Mouse (Mus musculus): Measurements from ENCODE around the gene Sema6d. TPM values are rescaled to one million over a fixed set of nuclear protein-coding genes. Genes with fewer than 3 reads are reported as not detected.

Sema6d gene
- polyA plus RNA-seq, 1 experiment from 2014 or later: 27.7 TPM

GRCm38 (mm10) chr2:124205811-124206210, 116.0 kb downstream of the Sema6d start:
- Histone ChIP-seq H3K27me3 (ENCODE audit: control insufficient read depth, insufficient read depth, low read length) (no peaks in the 10 kb centered on the region), H3K4me3 (ENCODE audit: control insufficient read depth in 1 of 2, insufficient read depth in 1 of 2, low read depth in 1 of 2, low read length in 2 of 2) (no peak overlapping the region), H3K9ac (ENCODE audit: low read length) (no peak overlapping the region), H3K4me2 (ENCODE audit: low read length) (no peak overlapping the region), H3K36me3 (ENCODE audit: control insufficient read depth, insufficient read depth, low read length) (no peaks in the 10 kb centered on the region), H3K9me3 (ENCODE audit: control insufficient read depth, low read length) (no peaks in the 10 kb centered on the region), H3K4me1 (ENCODE audit: control insufficient read depth in 2 of 2, insufficient read depth in 2 of 2, low read length in 2 of 2) (peaks cover 0 to 4% of the 10 kb centered on the region in 2 experiments; a peak in 1 of 4 replicates), H3K27ac (replicated peaks in 1 of 2; ENCODE audit: control insufficient read depth in 1 of 2, insufficient read depth in 1 of 2, low read depth in 2 of 2, low read length in 2 of 2) (no peak overlapping the region)
- WGBS: 81% methylated on average over 5 of the region's 5 CpGs
- ATAC-seq (ENCODE audit: insufficient number of reproducible peaks, insufficient read depth, low FRiP score, low read depth): no peak

GRCm38 (mm10) chr2:124208251-124208650, 118.5 kb downstream of the Sema6d start:
- Histone ChIP-seq H3K9me3 (ENCODE audit: control insufficient read depth, low read length) (no peaks in the 10 kb centered on the region), H3K4me3 (ENCODE audit: control insufficient read depth in 1 of 2, insufficient read depth in 1 of 2, low read depth in 1 of 2, low read length in 2 of 2) (no peak overlapping the region), H3K9ac (ENCODE audit: low read length) (no peak overlapping the region), H3K27ac (replicated peaks in 1 of 2; ENCODE audit: control insufficient read depth in 1 of 2, insufficient read depth in 1 of 2, low read depth in 2 of 2, low read length in 2 of 2) (no peak overlapping the region), H3K4me2 (ENCODE audit: low read length) (no peak overlapping the region), H3K4me1 (ENCODE audit: control insufficient read depth in 2 of 2, insufficient read depth in 2 of 2, low read length in 2 of 2) (peaks cover 0 to 4% of the 10 kb centered on the region in 2 experiments; a peak in 1 of 4 replicates), H3K36me3 (ENCODE audit: control insufficient read depth, insufficient read depth, low read length) (no peaks in the 10 kb centered on the region), H3K27me3 (ENCODE audit: control insufficient read depth, insufficient read depth, low read length) (no peaks in the 10 kb centered on the region)
- no peak for ATAC-seq (ENCODE audit: insufficient number of reproducible peaks, insufficient read depth, low FRiP score, low read depth)
- 25% methylated on average over 2 of the region's 2 CpGs for WGBS

GRCm38 (mm10) chr2:124223559-124223958, 133.8 kb downstream of the Sema6d start:
- whole genome bisulfite sequencing: 82% methylated on average over 7 of the region's 7 CpGs
- Histone ChIP-seq H3K4me2 (ENCODE audit: low read length) (no peak overlapping the region), H3K4me3 (ENCODE audit: control insufficient read depth in 1 of 2, insufficient read depth in 1 of 2, low read depth in 1 of 2, low read length in 2 of 2) (no peak overlapping the region), H3K9ac (ENCODE audit: low read length) (no peak overlapping the region), H3K36me3 (ENCODE audit: control insufficient read depth, insufficient read depth, low read length) (no peaks in the 10 kb centered on the region), H3K27ac (replicated peaks in 1 of 2; ENCODE audit: control insufficient read depth in 1 of 2, insufficient read depth in 1 of 2, low read depth in 2 of 2, low read length in 2 of 2) (no peak overlapping the region), H3K9me3 (ENCODE audit: control insufficient read depth, low read length) (no peaks in the 10 kb centered on the region), H3K4me1 (ENCODE audit: control insufficient read depth in 2 of 2, insufficient read depth in 2 of 2, low read length in 2 of 2) (no peaks in the 10 kb centered on the region; a peak in 1 of 4 replicates), H3K27me3 (ENCODE audit: control insufficient read depth, insufficient read depth, low read length) (no peaks in the 10 kb centered on the region)
- no peak for ATAC-seq (ENCODE audit: insufficient number of reproducible peaks, insufficient read depth, low FRiP score, low read depth)

- Histone ChIP-seq H3K4me1 (ENCODE audit: control insufficient read depth in 2 of 2, insufficient read depth in 2 of 2, low read length in 2 of 2) (no peaks in the 10 kb centered on the region; a peak in 1 of 4 replicates), H3K4me2 (ENCODE audit: low read length) (no peak overlapping the region), H3K9me3 (ENCODE audit: control insufficient read depth, low read length) (no peaks in the 10 kb centered on the region), H3K36me3 (ENCODE audit: control insufficient read depth, insufficient read depth, low read length) (no peaks in the 10 kb centered on the region), H3K9ac (ENCODE audit: low read length) (no peak overlapping the region), H3K27ac (replicated peaks in 1 of 2; ENCODE audit: control insufficient read depth in 1 of 2, insufficient read depth in 1 of 2, low read depth in 2 of 2, low read length in 2 of 2) (no peak overlapping the region), H3K4me3 (ENCODE audit: control insufficient read depth in 1 of 2, insufficient read depth in 1 of 2, low read depth in 1 of 2, low read length in 2 of 2) (no peak overlapping the region), H3K27me3 (ENCODE audit: control insufficient read depth, insufficient read depth, low read length) (no peaks in the 10 kb centered on the region)
- no peak for ATAC-seq (ENCODE audit: insufficient number of reproducible peaks, insufficient read depth, low FRiP score, low read depth)
- 42% methylated on average over 2 of the region's 2 CpGs for WGBS
Observed at GRCm38 (mm10) chr2:124224328-124224727, 134.6 kb downstream of the Sema6d start.

- Histone ChIP-seq H3K27me3 (ENCODE audit: control insufficient read depth, insufficient read depth, low read length) (no peaks in the 10 kb centered on the region), H3K4me1 (ENCODE audit: control insufficient read depth in 2 of 2, insufficient read depth in 2 of 2, low read length in 2 of 2) (peaks cover 0 to 4% of the 10 kb centered on the region in 2 experiments; a peak in 3 of 4 replicates), H3K4me2 (ENCODE audit: low read length) (no peak overlapping the region), H3K36me3 (ENCODE audit: control insufficient read depth, insufficient read depth, low read length) (no peaks in the 10 kb centered on the region), H3K27ac (replicated peaks in 1 of 2; ENCODE audit: control insufficient read depth in 1 of 2, insufficient read depth in 1 of 2, low read depth in 2 of 2, low read length in 2 of 2) (no peak overlapping the region), H3K4me3 (ENCODE audit: control insufficient read depth in 1 of 2, insufficient read depth in 1 of 2, low read depth in 1 of 2, low read length in 2 of 2) (no peak overlapping the region), H3K9ac (ENCODE audit: low read length) (no peak overlapping the region), H3K9me3 (ENCODE audit: control insufficient read depth, low read length) (no peaks in the 10 kb centered on the region)
- no peak for ATAC-seq (ENCODE audit: insufficient number of reproducible peaks, insufficient read depth, low FRiP score, low read depth)
- 67% methylated on average over 9 of the region's 9 CpGs for WGBS
Observed at GRCm38 (mm10) chr2:124234636-124235221, 145.0 kb downstream of the Sema6d start.

- no peak overlapping the region for H3K4me2 ChIP-seq (ENCODE audit: low read length)
- 54% methylated on average over 6 of the region's 6 CpGs for WGBS
- no peak overlapping the region for H3K4me3 ChIP-seq (ENCODE audit: control insufficient read depth in 1 of 2, insufficient read depth in 1 of 2, low read depth in 1 of 2, low read length in 2 of 2)
- ATAC-seq (ENCODE audit: insufficient number of reproducible peaks, insufficient read depth, low FRiP score, low read depth): no peak
- no peak overlapping the region for H3K9ac ChIP-seq (ENCODE audit: low read length)
- no peaks in the 10 kb centered on the region for H3K9me3 ChIP-seq (ENCODE audit: control insufficient read depth, low read length)
- peaks cover 0 to 4% of the 10 kb centered on the region in 2 experiments; a peak in 3 of 4 replicates for H3K4me1 ChIP-seq (ENCODE audit: control insufficient read depth in 2 of 2, insufficient read depth in 2 of 2, low read length in 2 of 2)
- H3K36me3 ChIP-seq (ENCODE audit: control insufficient read depth, insufficient read depth, low read length): no peaks in the 10 kb centered on the region
- no peaks in the 10 kb centered on the region for H3K27me3 ChIP-seq (ENCODE audit: control insufficient read depth, insufficient read depth, low read length)
- H3K27ac ChIP-seq (replicated peaks in 1 of 2; ENCODE audit: control insufficient read depth in 1 of 2, insufficient read depth in 1 of 2, low read depth in 2 of 2, low read length in 2 of 2): no peak overlapping the region
Observed at GRCm38 (mm10) chr2:124235237-124236055, 145.7 kb downstream of the Sema6d start.

GRCm38 (mm10) chr2:124236831-124237230, 147.1 kb downstream of the Sema6d start:
- 95% methylated on average over 1 of the region's 1 CpGs for WGBS

More at GRCm38 (mm10) chr2:124236831-124237230, 147.1 kb downstream of the Sema6d start:
- Histone ChIP-seq H3K27me3 (ENCODE audit: control insufficient read depth, insufficient read depth, low read length) (no peaks in the 10 kb centered on the region), H3K27ac (replicated peaks in 1 of 2; ENCODE audit: control insufficient read depth in 1 of 2, insufficient read depth in 1 of 2, low read depth in 2 of 2, low read length in 2 of 2) (no peak overlapping the region), H3K4me1 (ENCODE audit: control insufficient read depth in 2 of 2, insufficient read depth in 2 of 2, low read length in 2 of 2) (peaks cover 0 to 4% of the 10 kb centered on the region in 2 experiments; a peak in 3 of 4 replicates), H3K9ac (ENCODE audit: low read length) (no peak overlapping the region), H3K9me3 (ENCODE audit: control insufficient read depth, low read length) (no peaks in the 10 kb centered on the region), H3K4me2 (ENCODE audit: low read length) (no peak overlapping the region), H3K36me3 (ENCODE audit: control insufficient read depth, insufficient read depth, low read length) (no peaks in the 10 kb centered on the region), H3K4me3 (ENCODE audit: control insufficient read depth in 1 of 2, insufficient read depth in 1 of 2, low read depth in 1 of 2, low read length in 2 of 2) (no peak overlapping the region)
- ATAC-seq (ENCODE audit: insufficient number of reproducible peaks, insufficient read depth, low FRiP score, low read depth): no peak

Data from heart, embryonic 14.5 days (tissue).